Mouse (Mus musculus) limb, embryonic 14.5 days (tissue): ENCODE measurements at regions not wholly inside any gene's neighbourhood (a gene's known extent, or its start where the extent isn't known, plus 50 kb on each side); places are given as distances from the start of the nearest gene placed in this dataset.

Experiments used
- ATAC-seq: fragments of 200-750 bp; cut with Nextera tagmentation; 2 replicates; pipeline ENCODE4 v1.8.0; 2017; ENCODE audit warnings: low read depth, moderate number of reproducible peaks, moderate TSS enrichment; ENCODE audit not compliant: low FRiP score
- DNase-seq: peaks from one replicate; pipeline ENCODE4 v3.0.0-alpha.2; 2015; ENCODE audit warnings: low spot score
- H3K27ac ChIP-seq: fragments of 300-500 bp; sonication (generic); replicated peaks from 2 replicates; pipeline ENCODE4 v1.5.1; 2014; ENCODE audit warnings: low read depth, mild to moderate bottlenecking, low read length, moderate library complexity, mixed read lengths
- H3K27me3 ChIP-seq: fragments of 300-500 bp; sonication (generic); 2 replicates; pipeline ENCODE4 v1.6.1; 2014; ENCODE audit warnings: low read length, mixed read lengths; ENCODE audit not compliant: control insufficient read depth, insufficient read depth
- H3K36me3 ChIP-seq: fragments of 300-500 bp; sonication (generic); 2 replicates; pipeline ENCODE4 v1.6.1; 2014; ENCODE audit warnings: mild to moderate bottlenecking, low read length, moderate library complexity, mixed read lengths; ENCODE audit not compliant: control insufficient read depth, insufficient read depth
- H3K4me1 ChIP-seq: fragments of 300-500 bp; sonication (generic); 2 replicates; pipeline ENCODE4 v1.6.1; 2014; ENCODE audit warnings: antibody characterized with exemption, low read length, mixed read lengths; ENCODE audit not compliant: control insufficient read depth, insufficient read depth
- H3K4me2 ChIP-seq: fragments of 300-500 bp; sonication (generic); replicated peaks from 2 replicates; pipeline ENCODE4 v1.6.1; 2014; ENCODE audit warnings: low read depth, mild to moderate bottlenecking, low read length, moderate library complexity; ENCODE audit not compliant: severe bottlenecking
- H3K4me3 ChIP-seq: fragments of 300-500 bp; sonication (generic); replicated peaks from 2 replicates; pipeline ENCODE4 v1.5.1; 2014; ENCODE audit warnings: low read length
- H3K9ac ChIP-seq: fragments of 300-500 bp; sonication (generic); 2 replicates; pipeline ENCODE4 v1.6.1; 2014; ENCODE audit warnings: mild to moderate bottlenecking, low read depth, low read length, moderate library complexity; ENCODE audit not compliant: severe bottlenecking
- H3K9me3 ChIP-seq: fragments of 300-500 bp; sonication (generic); 2 replicates; pipeline ENCODE4 v1.6.1; 2016; ENCODE audit warnings: low read length; ENCODE audit not compliant: control insufficient read depth
- POLR2A ChIP-seq: fragments of 200-500 bp; IDR thresholded peaks from 2 replicates; pipeline ENCODE4 v1.8.0; 2012; ENCODE audit warnings: inconsistent platforms, mild to moderate bottlenecking, moderate library complexity, borderline replicate concordance; ENCODE audit not compliant: insufficient read depth, insufficient read length; ENCODE audit errors: extremely low read depth
- WGBS: fragments of 180-500 bp; shearing (Covaris S2); extraction: QIAGEN DNeasy Blood & Tissue Kit; methylation state at CpG from one replicate; pipeline ENCODE4 v1.1.7; 2014; 5-methylcytosine and 5-hydroxymethylcytosine counted together

DNA sequence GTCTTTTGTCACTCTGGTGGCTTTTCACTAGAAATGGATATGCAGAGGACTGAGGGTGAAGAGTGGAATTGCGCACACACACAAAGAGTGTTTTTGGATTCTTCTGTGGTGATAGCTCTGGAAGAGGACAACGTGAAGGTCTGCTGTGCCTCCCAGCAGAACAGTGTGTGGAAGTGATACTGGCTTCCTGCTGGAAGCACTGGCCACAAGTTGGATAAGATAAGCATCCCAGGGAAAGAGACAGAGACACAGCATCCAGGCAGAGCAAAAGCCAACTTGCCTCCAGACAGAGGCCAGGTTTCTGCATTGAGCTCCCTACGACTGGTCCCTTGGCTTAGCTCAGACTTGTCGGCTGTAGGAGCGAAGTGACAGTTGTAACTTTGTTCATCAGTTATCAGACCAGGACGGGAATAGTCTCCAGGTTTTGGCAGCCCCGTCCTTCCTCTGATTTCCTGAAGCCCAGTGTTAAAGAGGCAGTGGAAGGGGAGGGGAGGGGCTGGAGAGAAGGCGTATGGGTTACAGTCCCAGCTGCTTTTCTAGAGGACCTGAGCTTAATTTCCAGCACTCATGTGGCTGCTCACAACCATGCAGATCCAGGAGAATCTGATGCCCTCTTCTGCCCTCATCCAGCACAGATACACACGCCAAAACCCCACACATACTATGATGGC lies 89.2 kb downstream of the Tmem170b start:
- H3K36me3 ChIP-seq = no peaks in the 10 kb centered on the region
- no peak overlapping the region for H3K4me2 ChIP-seq
- no peak overlapping the region for H3K4me3 ChIP-seq
- H3K9me3 ChIP-seq = no peaks in the 10 kb centered on the region
- no peak overlapping the region for H3K27ac ChIP-seq
- no peak for DNase-seq
- no peak overlapping the region for H3K9ac ChIP-seq
- WGBS = 77% methylated on average over 9 of the region's 9 CpGs
- no peak for ATAC-seq
- no peak for TF ChIP-seq POLR2A
- H3K4me1 ChIP-seq = no peaks in the 10 kb centered on the region
- no peaks in the 10 kb centered on the region for H3K27me3 ChIP-seq

DNA sequence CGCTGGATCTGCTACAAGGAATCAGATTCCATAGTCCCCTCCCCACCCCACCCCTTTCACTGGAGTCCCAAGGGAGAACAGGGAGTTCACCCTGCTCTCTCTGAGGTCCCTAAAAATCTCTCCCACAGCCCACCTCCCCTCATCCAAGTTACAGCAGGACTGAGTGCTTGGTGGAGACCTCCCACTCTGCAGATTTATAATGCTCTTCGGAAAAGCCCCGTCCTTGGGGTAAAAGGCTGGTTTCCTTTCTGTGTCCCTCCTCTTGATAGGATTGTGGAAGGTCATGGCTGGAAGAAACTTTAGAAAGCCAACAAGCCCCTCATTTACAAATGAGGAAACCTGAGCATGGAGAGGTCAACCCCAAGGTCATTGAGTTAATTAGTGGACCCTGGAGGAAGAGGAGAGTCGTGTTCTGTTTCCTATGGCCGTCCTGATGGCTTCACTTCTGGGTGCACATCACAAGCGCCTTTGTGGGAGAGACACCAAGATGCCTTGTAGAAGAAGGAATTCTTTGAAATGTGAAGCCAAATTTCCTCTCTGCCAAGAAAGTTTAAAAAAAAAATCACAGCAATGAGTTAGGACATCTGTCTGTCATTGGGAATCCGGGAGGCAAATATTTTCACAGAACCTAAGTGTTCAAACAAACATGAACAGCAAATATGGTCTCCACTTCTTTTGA lies 91.2 kb downstream of the Tmem170b start:
- Histone ChIP-seq H3K4me2 (no peak overlapping the region), H3K4me1 (peaks cover 8% of the 10 kb centered on the region; the same call in 1 of the 2 replicates), H3K9ac (no peak overlapping the region), H3K36me3 (no peaks in the 10 kb centered on the region), H3K4me3 (no peak overlapping the region), H3K27me3 (no peaks in the 10 kb centered on the region), H3K27ac (no peak overlapping the region), H3K9me3 (no peaks in the 10 kb centered on the region)
- WGBS = 56% methylated on average over 7 of the region's 7 CpGs
- DNase-seq (no peak), ATAC-seq (no peak)
- TF ChIP-seq POLR2A = no peak

DNA sequence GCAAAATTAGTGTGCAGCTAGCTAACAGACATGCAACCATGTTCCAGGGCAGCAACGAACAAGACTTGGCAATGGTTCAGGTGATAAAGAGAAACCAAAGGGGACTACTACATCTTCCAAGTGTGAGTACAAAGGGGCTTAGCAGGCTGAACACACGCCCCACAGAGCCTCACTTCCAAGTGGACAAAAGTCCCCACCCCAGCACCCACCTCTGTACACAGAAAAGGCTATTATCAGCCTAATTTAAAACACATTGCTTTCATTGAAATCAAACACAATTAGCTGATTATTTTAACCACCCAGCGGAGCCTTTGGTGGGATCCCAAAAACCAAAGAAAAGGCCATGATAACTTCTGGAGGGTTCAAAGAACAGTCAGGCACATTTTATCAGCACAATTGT lies 95.6 kb downstream of the Tmem170b start:
- WGBS = 56% methylated on average over 3 of the region's 3 CpGs
- TF ChIP-seq POLR2A = no peak
- Histone ChIP-seq H3K4me2 (no peak overlapping the region), H3K27me3 (no peaks in the 10 kb centered on the region), H3K27ac (no peak overlapping the region), H3K9me3 (no peaks in the 10 kb centered on the region), H3K4me1 (peaks cover 10% of the 10 kb centered on the region; the same call in 1 of the 2 replicates), H3K9ac (no peak overlapping the region), H3K36me3 (no peaks in the 10 kb centered on the region), H3K4me3 (no peak overlapping the region)
- DNase-seq (no peak), ATAC-seq (no peak)

DNA sequence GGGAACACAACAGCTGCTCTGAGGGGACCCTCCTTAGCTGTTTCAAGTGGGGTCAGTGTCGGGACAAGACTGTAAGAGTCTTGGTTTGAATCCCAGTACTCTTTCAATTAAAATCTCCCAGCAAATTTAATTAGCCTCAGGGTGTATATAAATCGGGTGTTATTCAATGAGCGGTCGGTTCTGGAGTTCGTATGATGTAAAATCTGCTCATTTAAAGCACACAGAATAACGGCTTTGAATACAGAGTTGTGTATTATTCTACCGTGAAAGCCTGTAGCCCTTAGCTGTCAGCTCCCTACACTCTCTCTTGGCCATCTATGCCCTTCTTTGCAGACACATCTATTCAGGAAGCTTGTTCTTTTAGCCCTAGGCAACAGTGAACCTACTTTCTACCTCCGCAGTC lies 96.1 kb downstream of the Tmem170b start:
- DNase-seq = no peak
- WGBS = 50% methylated on average over 8 of the region's 8 CpGs
- no peak overlapping the region for H3K4me2 ChIP-seq

DNA sequence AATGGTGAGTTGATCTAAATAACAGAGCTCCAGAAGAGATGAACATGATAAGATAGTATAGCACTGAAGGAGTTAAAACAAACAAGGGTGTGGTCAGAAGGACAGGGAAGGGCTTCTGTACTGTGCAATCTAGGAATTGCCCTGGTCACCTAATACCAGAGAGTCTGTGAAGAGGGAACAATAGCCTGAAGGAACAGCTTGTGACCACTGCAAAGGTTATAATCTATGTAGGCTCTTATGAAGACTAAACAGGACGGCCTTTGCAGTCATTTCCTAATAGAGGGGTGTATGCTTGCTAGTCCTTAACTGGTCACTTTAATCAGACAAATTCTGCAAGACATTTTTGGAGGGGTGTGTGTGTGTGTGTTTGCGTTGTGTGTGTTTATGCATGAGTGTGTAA lies 97.5 kb downstream of the Tmem170b start:
- Histone ChIP-seq H3K9me3 (no peaks in the 10 kb centered on the region), H3K27ac (no peak overlapping the region), H3K4me1 (peaks cover 10% of the 10 kb centered on the region; the same call in 1 of the 2 replicates)

More for the DNA sequence above, 96.1 kb downstream of the Tmem170b start:
- Histone ChIP-seq H3K27ac (0 out of 2 replicates have a peak overlapping the region, but pooled peaks have one; percentile 19), H3K36me3 (no peaks in the 10 kb centered on the region), H3K4me3 (no peak overlapping the region), H3K4me1 (peaks cover 10% of the 10 kb centered on the region; the same call in 1 of the 2 replicates), H3K9ac (no peak overlapping the region), H3K27me3 (no peaks in the 10 kb centered on the region), H3K9me3 (no peaks in the 10 kb centered on the region)
- no peak for TF ChIP-seq POLR2A
- ATAC-seq = no peak

More for the DNA sequence above, 97.5 kb downstream of the Tmem170b start:
- no peak for DNase-seq
- no peak overlapping the region for H3K9ac ChIP-seq
- no peak overlapping the region for H3K4me3 ChIP-seq
- no peak for ATAC-seq
- H3K27me3 ChIP-seq = no peaks in the 10 kb centered on the region
- no peak for TF ChIP-seq POLR2A
- H3K36me3 ChIP-seq = no peaks in the 10 kb centered on the region
- 85% methylated on average over 2 of the region's 2 CpGs for WGBS
- no peak overlapping the region for H3K4me2 ChIP-seq
